Mouse (Mus musculus) intestine, embryonic 16.5 days (tissue): ENCODE measurements around the gene Adm2. TPM values are rescaled to one million over a fixed set of nuclear protein-coding genes. Genes with fewer than 3 reads are reported as not detected.

Source experiments
- microRNA-seq: library from miRNA; unstranded; fragments of <30 nt; microRNA quantifications from one replicate; pipeline ENCODE4, GENCODE M21; 2016
- polyA plus RNA-seq: library from polyadenylated mRNA; unstranded; fragments of >200 nt; fragmentation: Nextera tagmentation; extraction: Ambion mirVana; gene quantifications from 2 replicates; pipeline ENCODE4 v1.2.1, GENCODE M21; 2015

Gene Adm2
- polyA plus RNA-seq, 1 experiment from 2014 or later, result 2.0 TPM

Small RNA genes within 50 kb of the gene (microRNA-seq; reads per million reads assigned to microRNA genes)
- not detected for gene Mir6959

Other genes with a start within 250 kb of the Adm2 start
- gene Trabd, start 247.6 kb upstream of the Adm2 start, polyA plus RNA-seq, result 53.2 and 56.4 TPM in 2 replicates
- 13.7 and 15.3 TPM in 2 replicates for gene Selenoo, start 233.6 kb upstream of the Adm2 start, polyA plus RNA-seq
- 8.6 and 9.3 TPM in 2 replicates for gene Tubgcp6, start 199.6 kb upstream of the Adm2 start, polyA plus RNA-seq
- 25.3 and 27.6 TPM in 2 replicates for gene Hdac10, start 194.0 kb upstream of the Adm2 start, polyA plus RNA-seq
- gene Mapk12, start 182.0 kb upstream of the Adm2 start, polyA plus RNA-seq, result 2.7 and 3.1 TPM in 2 replicates
- 4.7 and 5.0 TPM in 2 replicates for gene Mapk11, start 173.1 kb upstream of the Adm2 start, polyA plus RNA-seq
- gene Plxnb2, start 141.9 kb upstream of the Adm2 start, polyA plus RNA-seq, result 98.5 and 104 TPM in 2 replicates
- gene Dennd6b, start 126.2 kb upstream of the Adm2 start, polyA plus RNA-seq, result 10.9 and 13.0 TPM in 2 replicates
- gene Ppp6r2, start 111.2 kb upstream of the Adm2 start, polyA plus RNA-seq, result 18.0 and 20.1 TPM in 2 replicates
- gene Sbf1, start 7.4 kb upstream of the Adm2 start, polyA plus RNA-seq, result 32.0 and 33.4 TPM in 2 replicates
- 0.46 TPM in 1 of 2 replicates, not detected in the other for gene Miox, start 11.7 kb downstream of the Adm2 start, polyA plus RNA-seq
- gene Lmf2, start 32.9 kb downstream of the Adm2 start, polyA plus RNA-seq, result 55.8 and 56.3 TPM in 2 replicates
- gene Ncaph2, start 33.0 kb downstream of the Adm2 start, polyA plus RNA-seq, result 123 and 128 TPM in 2 replicates
- 15.9 and 19.1 TPM in 2 replicates for gene Sco2, start 51.1 kb downstream of the Adm2 start, polyA plus RNA-seq
- gene Tymp, start 54.3 kb downstream of the Adm2 start, polyA plus RNA-seq, result 1.3 and 2.2 TPM in 2 replicates
- gene Odf3b, start 56.6 kb downstream of the Adm2 start, polyA plus RNA-seq, result 0.70 and 0.80 TPM in 2 replicates
- not detected in 2 replicates for gene Klhdc7b, start 62.2 kb downstream of the Adm2 start, polyA plus RNA-seq
- 0.92 and 1.1 TPM in 2 replicates for gene Syce3, start 87.8 kb downstream of the Adm2 start, polyA plus RNA-seq
- gene Cpt1b, start 103.1 kb downstream of the Adm2 start, polyA plus RNA-seq, result 0.49 and 0.72 TPM in 2 replicates
- 2.6 and 3.2 TPM in 2 replicates for gene C730034F03Rik, start 106.9 kb downstream of the Adm2 start, polyA plus RNA-seq
- not detected in 2 replicates for gene Gm44502, start 107.0 kb downstream of the Adm2 start, polyA plus RNA-seq
- 63.7 and 67.0 TPM in 2 replicates for gene Chkb, start 107.2 kb downstream of the Adm2 start, polyA plus RNA-seq
- 3.4 and 3.6 TPM in 2 replicates for gene Mapk8ip2, start 131.2 kb downstream of the Adm2 start, polyA plus RNA-seq
- 29.5 and 36.4 TPM in 2 replicates for gene Arsa, start 154.7 kb downstream of the Adm2 start, polyA plus RNA-seq
- 0.70 and 0.80 TPM in 2 replicates for gene Shank3, start 176.9 kb downstream of the Adm2 start, polyA plus RNA-seq
- gene Acr, start 245.6 kb downstream of the Adm2 start, polyA plus RNA-seq, result 0.11 and 0.13 TPM in 2 replicates